Mouse (Mus musculus) ES-E14 (cell line): ENCODE data around the gene Setd7. TPM values are rescaled to one million over a fixed set of nuclear protein-coding genes. Genes with fewer than 3 reads are reported as not detected.

ENCODE experiments used
- DNase-seq: peaks from one replicate; pipeline ENCODE4 v3.0.0-alpha.2; 2013; ENCODE audit warnings: low read depth, low spot score
- H3K27ac ChIP-seq: 2 replicates; pipeline ENCODE4 v1.5.1; 2012; ENCODE audit warnings: low read depth, mild to moderate bottlenecking, low read length, moderate library complexity, mixed read lengths; ENCODE audit not compliant: poor library complexity, insufficient read depth, severe bottlenecking
- H3K36me3 ChIP-seq: 2 replicates; pipeline ENCODE4 v1.6.1; 2012; ENCODE audit warnings: mild to moderate bottlenecking, low read length, moderate library complexity, mixed read lengths; ENCODE audit not compliant: control insufficient read depth, poor library complexity, insufficient read depth, severe bottlenecking
- H3K4me1 ChIP-seq, 2 experiments: fragments of 150-350 bp in 1 of 2; sonication (generic) in 1 of 2; 2 replicates each; pipeline ENCODE4 v1.6.1; 2012; ENCODE audit warnings: low read length in 2 of 2, mild to moderate bottlenecking in 1 of 2, mixed read lengths in 1 of 2; ENCODE audit not compliant: control insufficient read depth in 2 of 2, insufficient read depth in 2 of 2, poor library complexity in 1 of 2
- H3K4me3 ChIP-seq, 2 experiments: fragments of 150-350 bp in 1 of 2; sonication (generic) in 1 of 2; 2 replicates each; pipeline ENCODE4 v1.5.1; 2012; ENCODE audit warnings: low read length in 2 of 2, low read depth in 1 of 2, mild to moderate bottlenecking in 1 of 2, mixed read lengths in 1 of 2; ENCODE audit not compliant: insufficient read depth in 1 of 2, poor library complexity in 1 of 2, severe bottlenecking in 1 of 2
- H3K9ac ChIP-seq: 2 replicates; pipeline ENCODE4 v1.6.1; 2012; ENCODE audit warnings: low read depth, mild to moderate bottlenecking, low read length, mixed read lengths; ENCODE audit not compliant: poor library complexity, insufficient read depth, severe bottlenecking
- H3K9me3 ChIP-seq: fragments of 150-350 bp; sonication (generic); 2 replicates; pipeline ENCODE4 v1.6.1; 2012; ENCODE audit warnings: low read depth, mild to moderate bottlenecking, low read length; ENCODE audit not compliant: control insufficient read depth, insufficient read depth
- CHD2 ChIP-seq: IDR thresholded peaks from 2 replicates; pipeline ENCODE4 v1.6.1; 2014; ENCODE audit warnings: mild to moderate bottlenecking, low read depth, low read length, inconsistent platforms
- HCFC1 ChIP-seq: IDR thresholded peaks from 2 replicates; pipeline ENCODE4 v1.6.1; 2012; ENCODE audit warnings: low read length, inconsistent platforms, borderline replicate concordance; ENCODE audit not compliant: insufficient read depth
- MAFK ChIP-seq: IDR thresholded peaks from 2 replicates; pipeline ENCODE4 v1.6.1; 2014; ENCODE audit warnings: mild to moderate bottlenecking, low read depth, low read length, inconsistent platforms; ENCODE audit not compliant: insufficient read depth
- ZC3H11A ChIP-seq: IDR thresholded peaks from 2 replicates; pipeline ENCODE4 v1.6.1; 2012; ENCODE audit warnings: low read depth, mild to moderate bottlenecking, inconsistent platforms, low read length, borderline replicate concordance
- ZNF384 ChIP-seq: IDR thresholded peaks from 2 replicates; pipeline ENCODE4 v1.6.1; 2012; ENCODE audit warnings: low read depth, low read length, inconsistent platforms
- in situ Hi-C, 2 experiments: fragments of 600-800 bp; cut with MboI; formaldehyde crosslinking; loops; one replicate each; pipeline ENCODE4 v1.15.1; 2025; ENCODE audit warnings: low sequenced_read_pairs in 2 of 2, inconsistent platforms in 1 of 2; ENCODE audit not compliant: unreplicated experiment in 2 of 2
- total RNA-seq: library from RNA; depleted of rRNA; stranded (reverse); fragments of 300-350 nt; gene quantifications from 2 replicates; pipeline ENCODE4 v1.2.3, GENCODE M21; 2012; rRNA removed

The Setd7 gene
- total RNA-seq, result 14.0 and 17.5 TPM in 2 replicates

GRCm38 (mm10) chr3:51560511-51561108 is at the start of gene Setd7:
Gene Setd7, minus strand, starts transcription at chr3:51560879.
- Histone ChIP-seq H3K9me3 (no peaks in the 10 kb centered on the region), H3K27ac (peak within 1 kb of the TSS; percentile 17; the same call in 1 of the 2 replicates)
- in situ Hi-C loops, result no loop called here

DNA sequence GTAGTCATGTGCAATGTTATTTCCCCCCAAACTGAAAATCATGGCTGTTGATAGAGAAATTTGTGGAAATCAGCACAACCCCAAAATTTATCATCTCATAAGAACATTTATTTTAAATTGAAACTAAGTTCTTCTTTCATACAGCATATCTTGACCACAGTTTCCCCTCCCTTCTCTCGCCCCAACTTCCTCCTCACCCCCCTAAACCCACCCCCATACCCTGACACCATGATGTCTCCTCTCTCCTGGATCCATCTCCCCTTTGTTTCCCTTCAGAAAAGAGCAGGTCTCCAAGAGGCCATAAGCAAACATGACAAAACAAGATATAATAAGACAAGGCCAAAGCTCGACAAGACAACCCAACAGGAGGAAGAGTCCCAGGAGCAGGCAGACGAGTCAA is 43.8 kb upstream of the Setd7 start:
- Histone ChIP-seq H3K9me3 (no peaks in the 10 kb centered on the region), H3K27ac (no peak overlapping the region), H3K36me3 (no peaks in the 10 kb centered on the region), H3K4me1 (no peaks in the 10 kb centered on the region), H3K9ac (no peak overlapping the region), H3K4me3 (no peak overlapping the region)
- no peak for DNase-seq
- in situ Hi-C loops, result no loop called here
- TF ChIP-seq MAFK (no peak), HCFC1 (no peak), ZNF384 (no peak), CHD2 (no peak), ZC3H11A (no peak)

More at GRCm38 (mm10) chr3:51560511-51561108, at the start of gene Setd7:
- Histone ChIP-seq H3K9ac (peak within 1 kb of the TSS; percentile 91), H3K36me3 (no peaks in the 10 kb centered on the region), H3K4me3 (peak within 1 kb of the TSS; percentile 80 to 90), H3K4me1 (peaks cover 0 to 4% of the 10 kb centered on the region in 2 experiments; a peak in 2 of 4 replicates)
- no peak for TF ChIP-seq ZC3H11A
- TF ChIP-seq CHD2, result no peak
- TF ChIP-seq HCFC1, result no peak
- TF ChIP-seq MAFK, result no peak
- TF ChIP-seq ZNF384, result no peak
- DNase-seq, result peak; percentile 60

- no peak for TF ChIP-seq ZNF384
- no peak for TF ChIP-seq MAFK
- no peak for TF ChIP-seq CHD2
- no peak for TF ChIP-seq ZC3H11A
- no peak for TF ChIP-seq HCFC1
- in situ Hi-C loops, result no loop called here
- DNase-seq, result no peak
These were observed 43.1 kb upstream of the Setd7 start for GRCm38 (mm10) chr3:51603705-51604291.

DNA sequence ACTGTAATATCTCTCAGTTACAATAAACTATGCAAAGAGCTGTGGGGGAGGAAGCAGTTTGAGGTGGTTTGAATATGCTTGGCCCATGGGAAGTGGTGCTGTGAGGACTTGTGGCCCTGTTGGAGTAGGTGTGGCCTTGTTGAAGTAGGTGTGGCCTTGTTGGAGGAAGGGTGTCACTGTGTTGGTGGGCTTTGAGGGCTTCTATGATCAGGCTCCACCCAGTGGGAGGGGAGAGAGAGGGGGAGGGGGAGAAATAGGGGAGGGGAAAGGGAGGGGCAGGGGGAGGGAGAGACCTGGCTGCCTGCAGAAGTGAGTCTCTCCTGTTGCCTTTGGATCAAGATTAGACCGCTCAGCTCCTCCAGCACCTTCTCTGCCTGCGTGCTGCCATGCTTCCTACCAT is 40.8 kb upstream of the Setd7 start:
- Histone ChIP-seq H3K36me3 (no peaks in the 10 kb centered on the region), H3K27ac (no peak overlapping the region), H3K9me3 (no peaks in the 10 kb centered on the region), H3K4me3 (no peak overlapping the region), H3K4me1 (peaks cover 0 to 3% of the 10 kb centered on the region in 2 experiments; a peak in 1 of 4 replicates), H3K9ac (no peak overlapping the region)
- in situ Hi-C loops, result no loop called here
- TF ChIP-seq HCFC1, result no peak
- no peak for TF ChIP-seq MAFK
- TF ChIP-seq ZNF384, result no peak
- TF ChIP-seq CHD2, result no peak
- no peak for TF ChIP-seq ZC3H11A
- peak; percentile 66 for DNase-seq

More at GRCm38 (mm10) chr3:51603705-51604291, 43.1 kb upstream of the Setd7 start:
- H3K4me1 ChIP-seq, result no peaks in the 10 kb centered on the region
- no peaks in the 10 kb centered on the region for H3K36me3 ChIP-seq
- no peak overlapping the region for H3K4me3 ChIP-seq
- H3K9me3 ChIP-seq, result no peaks in the 10 kb centered on the region
- no peak overlapping the region for H3K27ac ChIP-seq
- H3K9ac ChIP-seq, result no peak overlapping the region
